Mouse (Mus musculus) gastrocnemius, postnatal 10 days (tissue): ENCODE data around the gene Ano10. TPM values are rescaled to one million over a fixed set of nuclear protein-coding genes. Genes with fewer than 3 reads are reported as not detected.

ENCODE experiments used
- DNase-seq: peaks from one replicate; pipeline ENCODE4 v3.0.0; 2021; ENCODE audit warnings: mixed read lengths
- total RNA-seq, 2 experiments: library from RNA; stranded (reverse); gene quantifications; 2 replicates each; pipeline ENCODE4 v1.2.3; 2021

Ano10 gene
- total RNA-seq, 2 experiments from 2014 or later, result 47.5 to 48.6 TPM

GRCm38 (mm10) chr9:122244800-122245165, 49.4 kb downstream of the Ano10 start:
- DNase-seq, result no peak

- DNase-seq, result peak; percentile 58
These were observed 50.0 kb downstream of the Ano10 start for GRCm38 (mm10) chr9:122244080-122244799.

GRCm38 (mm10) chr9:122243297-122243696, 50.9 kb downstream of the Ano10 start:
- DNase-seq, result no peak

GRCm38 (mm10) chr9:122242856-122243255, 51.4 kb downstream of the Ano10 start:
- DNase-seq, result no peak

GRCm38 (mm10) chr9:122241812-122242400, 52.3 kb downstream of the Ano10 start:
- DNase-seq, result no peak

- no peak for DNase-seq
These were observed 53.5 kb downstream of the Ano10 start for GRCm38 (mm10) chr9:122240629-122241199.

- DNase-seq, result no peak
These were observed 59.5 kb downstream of the Ano10 start for GRCm38 (mm10) chr9:122234741-122235140.

- DNase-seq, result no peak
These were observed 60.3 kb downstream of the Ano10 start for GRCm38 (mm10) chr9:122233972-122234345.

GRCm38 (mm10) chr9:122233316-122233971, 60.8 kb downstream of the Ano10 start:
- DNase-seq, result no peak

GRCm38 (mm10) chr9:122232912-122233311, 61.3 kb downstream of the Ano10 start:
- DNase-seq, result no peak

- no peak for DNase-seq
These were observed 63.5 kb downstream of the Ano10 start for GRCm38 (mm10) chr9:122230701-122231100.

GRCm38 (mm10) chr9:122226419-122226818, 67.8 kb downstream of the Ano10 start:
- no peak for DNase-seq

GRCm38 (mm10) chr9:122225309-122225708, 68.9 kb downstream of the Ano10 start:
- DNase-seq, result no peak

GRCm38 (mm10) chr9:122223005-122223404, 71.2 kb downstream of the Ano10 start:
- DNase-seq, result no peak

- DNase-seq, result no peak
These were observed 74.3 kb downstream of the Ano10 start for GRCm38 (mm10) chr9:122219934-122220333.

GRCm38 (mm10) chr9:122216945-122217529, 77.2 kb downstream of the Ano10 start:
- no peak for DNase-seq

- no peak for DNase-seq
These were observed 79.1 kb downstream of the Ano10 start for GRCm38 (mm10) chr9:122215118-122215517.

GRCm38 (mm10) chr9:122208311-122208710, 85.9 kb downstream of the Ano10 start:
- no peak for DNase-seq

- DNase-seq, result no peak
These were observed 88.6 kb downstream of the Ano10 start for GRCm38 (mm10) chr9:122205543-122206200.

GRCm38 (mm10) chr9:122204508-122204907, 89.7 kb downstream of the Ano10 start:
- DNase-seq, result no peak

GRCm38 (mm10) chr9:122199253-122199652, 95.0 kb downstream of the Ano10 start:
- DNase-seq, result peak; percentile 61

GRCm38 (mm10) chr9:122198621-122199020, 95.6 kb downstream of the Ano10 start:
- DNase-seq, result no peak
